Mouse (Mus musculus) kidney, postnatal 25 days (tissue): ENCODE measurements around the gene Cblc.

Experiments
- DNase-seq, 2 experiments: peaks; one replicate each; pipeline ENCODE4 v3.0.0; 2021; ENCODE audit warnings: mixed read lengths in 2 of 2

Cblc gene

GRCm38 (mm10) chr7:19750217-19751069 is 46.2 kb downstream of the Cblc start, which contains the start of gene Nectin2:
TSS of gene Nectin2 (minus strand) at chr7:19750483.
- peak; percentile 91 to 93 for DNase-seq

DNA sequence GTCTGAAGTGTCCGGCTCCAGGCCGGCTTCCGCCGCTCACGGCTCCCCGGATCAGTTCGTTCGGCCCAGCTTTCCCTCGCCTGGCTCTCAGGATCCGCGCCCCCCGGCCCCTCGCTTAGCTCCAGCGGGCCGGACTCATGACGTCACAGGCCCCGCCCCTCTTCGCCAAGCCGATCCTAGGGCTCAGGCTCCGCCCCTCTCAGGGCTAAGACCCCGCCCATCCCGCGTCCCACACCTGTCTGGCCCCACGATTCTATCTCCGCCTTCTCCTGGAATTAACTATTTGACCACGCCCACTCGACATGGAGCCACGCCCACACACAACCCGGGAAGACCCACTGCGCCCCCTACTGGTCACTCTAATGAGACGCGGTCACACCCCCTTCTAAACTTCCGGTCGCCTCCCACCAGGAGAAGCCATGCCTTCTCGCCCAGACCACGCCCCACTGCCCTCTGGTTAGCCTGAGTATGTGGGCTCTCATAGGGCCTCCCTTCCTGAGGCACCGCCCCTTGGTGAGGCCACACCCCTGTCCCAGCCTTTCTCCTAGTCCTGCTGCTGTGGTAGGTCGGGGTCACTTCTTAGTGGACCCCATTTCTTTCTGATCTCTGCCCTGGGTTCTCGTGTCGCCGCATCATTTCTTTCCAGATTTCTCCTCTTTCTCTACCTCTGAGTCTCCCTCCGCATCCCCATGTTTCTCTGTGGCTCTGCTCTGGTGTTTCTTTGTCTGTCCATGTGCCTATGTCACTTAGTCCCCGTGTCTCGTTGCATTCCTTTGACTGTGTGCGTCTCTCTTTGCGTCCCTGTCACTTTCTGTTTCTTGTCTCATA is 47.0 kb downstream of the Cblc start:
- DNase-seq: peak; percentile 99 to 100

DNA sequence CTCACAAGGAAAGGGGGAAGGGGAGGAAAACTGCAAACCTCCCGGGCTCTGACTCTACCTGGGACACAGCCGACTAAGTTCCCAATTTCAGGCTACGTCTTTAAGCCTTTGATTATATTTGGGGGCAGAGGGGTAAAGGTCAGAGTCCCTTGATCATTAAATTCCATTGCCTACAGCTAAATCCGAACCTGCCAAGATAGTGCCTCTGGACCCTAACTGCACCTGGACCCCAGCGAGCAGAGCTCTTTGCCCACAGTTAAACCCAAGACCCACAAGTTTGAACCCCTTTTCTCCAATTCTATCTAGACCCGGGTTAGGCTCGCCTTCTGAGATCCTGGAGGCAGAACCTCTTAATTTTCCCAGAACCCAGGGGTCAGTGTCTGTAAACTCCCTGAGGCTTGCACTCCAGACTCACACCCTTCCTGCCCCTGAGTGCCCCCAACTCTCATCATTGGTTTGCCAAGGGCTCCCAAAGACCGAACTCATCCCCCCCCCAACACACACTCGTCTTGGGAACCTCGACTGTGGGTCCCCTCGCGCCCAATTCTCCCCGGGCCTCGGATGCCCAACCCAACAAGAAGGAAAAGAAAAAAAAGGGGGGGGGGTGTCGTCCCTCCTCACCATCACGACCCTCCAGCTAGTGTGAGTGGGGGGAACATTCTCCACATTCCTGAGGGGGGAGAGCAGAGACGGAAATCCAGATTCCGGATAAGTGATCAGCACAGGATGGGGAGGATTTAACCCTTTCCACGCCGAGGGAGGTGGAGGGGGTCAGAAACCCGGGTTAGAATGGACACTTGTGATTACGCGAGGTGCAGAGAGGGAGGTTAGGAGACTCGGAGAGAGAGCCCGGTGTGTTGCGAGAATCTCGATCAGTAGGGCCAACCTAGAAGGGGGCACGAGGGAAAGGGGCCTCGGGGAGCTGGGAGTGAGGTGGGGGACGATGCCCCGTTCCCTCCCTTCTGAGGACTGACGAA is 48.1 kb downstream of the Cblc start:
- peak; percentile 45 to 69 for DNase-seq

- peak; percentile 58 to 86 for DNase-seq
Observed at GRCm38 (mm10) chr7:19747420-19748218, 49.0 kb downstream of the Cblc start.

- DNase-seq: peak in 1 of 2 experiments; percentile 50
Observed at GRCm38 (mm10) chr7:19746426-19747201, 50.0 kb downstream of the Cblc start.

GRCm38 (mm10) chr7:19745971-19746370 is 50.6 kb downstream of the Cblc start:
- no peak for DNase-seq

- peak; percentile 67 to 89 for DNase-seq
Observed at GRCm38 (mm10) chr7:19744590-19745385, 51.8 kb downstream of the Cblc start.

DNA sequence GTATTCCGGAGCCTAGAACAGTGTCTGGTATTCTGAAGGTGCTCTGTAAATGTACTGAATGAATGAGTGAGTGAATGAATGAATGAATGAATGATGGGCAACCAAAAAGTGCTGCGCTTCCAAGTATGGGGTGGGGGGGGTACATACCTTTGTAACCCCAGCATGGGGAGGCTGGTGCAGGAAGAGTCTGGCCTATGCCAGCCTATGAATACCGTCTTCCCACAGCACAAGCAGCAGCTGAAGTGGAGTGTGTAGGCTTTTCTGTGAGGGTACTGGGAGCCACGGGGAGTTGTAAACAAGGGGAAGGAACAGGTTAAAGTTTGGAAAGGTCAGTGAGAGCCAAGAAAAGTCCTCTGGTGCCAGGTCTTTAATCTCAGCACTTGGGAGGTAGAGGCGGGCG is 52.8 kb downstream of the Cblc start:
- DNase-seq: no peak

- no peak for DNase-seq
Observed at GRCm38 (mm10) chr7:19742468-19742867, 54.1 kb downstream of the Cblc start.

- peak; percentile 39 to 70 for DNase-seq
Observed at GRCm38 (mm10) chr7:19741329-19742031, 55.1 kb downstream of the Cblc start.

GRCm38 (mm10) chr7:19740269-19740668 is 56.3 kb downstream of the Cblc start:
- peak; percentile 53 to 69 for DNase-seq

GRCm38 (mm10) chr7:19738771-19739170 is 57.8 kb downstream of the Cblc start:
- DNase-seq: no peak

GRCm38 (mm10) chr7:19736389-19737057 is 60.1 kb downstream of the Cblc start:
- no peak for DNase-seq

GRCm38 (mm10) chr7:19734178-19734666 is 62.4 kb downstream of the Cblc start:
- DNase-seq: no peak
